Mouse (Mus musculus) hindbrain, postnatal 0 days (tissue): Measurements from ENCODE around the gene Hadh. TPM values are rescaled to one million over a fixed set of nuclear protein-coding genes. Genes with fewer than 3 reads are reported as not detected.

Experiments
- ATAC-seq: fragments of 200-750 bp; cut with Nextera tagmentation; 2 replicates; pipeline ENCODE4 v1.8.0; 2017; ENCODE audit warnings: mild to moderate bottlenecking, moderate TSS enrichment, moderate library complexity
- DNase-seq: peaks from one replicate; pipeline ENCODE4 v3.0.0-alpha.2; 2015; ENCODE audit warnings: low spot score
- H3K27ac ChIP-seq: fragments of 300-500 bp; sonication (generic); 2 replicates; pipeline ENCODE4 v1.5.1; 2014; ENCODE audit warnings: mild to moderate bottlenecking
- H3K27me3 ChIP-seq: fragments of 300-500 bp; sonication (generic); 2 replicates; pipeline ENCODE4 v1.6.1; 2014; ENCODE audit warnings: low read length, mixed read lengths; ENCODE audit not compliant: insufficient read depth
- H3K36me3 ChIP-seq: fragments of 300-500 bp; sonication (generic); 2 replicates; pipeline ENCODE4 v1.6.1; 2014; ENCODE audit warnings: low read length, mixed read lengths; ENCODE audit not compliant: insufficient read depth
- H3K4me1 ChIP-seq: fragments of 300-500 bp; sonication (generic); 2 replicates; pipeline ENCODE4 v1.6.1; 2014; ENCODE audit warnings: antibody characterized with exemption, low read length, mixed read lengths; ENCODE audit not compliant: insufficient read depth
- H3K4me2 ChIP-seq: fragments of 300-500 bp; sonication (generic); 2 replicates; pipeline ENCODE4 v1.6.1; 2014; ENCODE audit warnings: low read depth, mild to moderate bottlenecking, low read length, moderate library complexity, mixed read lengths
- H3K4me3 ChIP-seq: fragments of 300-500 bp; sonication (generic); 2 replicates; pipeline ENCODE4 v1.5.1; 2014; ENCODE audit warnings: low read length
- H3K9ac ChIP-seq: fragments of 300-500 bp; sonication (generic); replicated peaks from 2 replicates; pipeline ENCODE4 v1.6.1; 2014; ENCODE audit warnings: mild to moderate bottlenecking, low read length, moderate library complexity, mixed read lengths
- H3K9me3 ChIP-seq: fragments of 300-500 bp; sonication (generic); 2 replicates; pipeline ENCODE4 v1.6.1; 2016; ENCODE audit warnings: low read length, mixed read lengths
- CTCF ChIP-seq: IDR thresholded peaks from 2 replicates; pipeline ENCODE4 v1.5.1; 2016; ENCODE audit warnings: antibody characterized with exemption, control low read depth, low read depth
- WGBS: fragments of 180-500 bp; shearing (Covaris S2); extraction: QIAGEN DNeasy Blood & Tissue Kit; methylation state at CpG from one replicate; pipeline ENCODE4 v1.1.7; 2014; 5-methylcytosine and 5-hydroxymethylcytosine counted together
- polyA plus RNA-seq: library from polyadenylated mRNA; unstranded; fragments of >200 nt; fragmentation: Nextera tagmentation; extraction: Ambion mirVana; gene quantifications from 2 replicates; pipeline ENCODE4 v1.2.1, GENCODE M21; 2015
- total RNA-seq: library from RNA; depleted of rRNA; stranded (reverse); fragments of >200 nt; gene quantifications from 2 replicates; pipeline ENCODE4 v1.2.3, GENCODE M21; 2014

Hadh gene
- total and polyA plus RNA-seq, 2 experiments from 2014 or later: 25.0 to 46.3 TPM

DNA sequence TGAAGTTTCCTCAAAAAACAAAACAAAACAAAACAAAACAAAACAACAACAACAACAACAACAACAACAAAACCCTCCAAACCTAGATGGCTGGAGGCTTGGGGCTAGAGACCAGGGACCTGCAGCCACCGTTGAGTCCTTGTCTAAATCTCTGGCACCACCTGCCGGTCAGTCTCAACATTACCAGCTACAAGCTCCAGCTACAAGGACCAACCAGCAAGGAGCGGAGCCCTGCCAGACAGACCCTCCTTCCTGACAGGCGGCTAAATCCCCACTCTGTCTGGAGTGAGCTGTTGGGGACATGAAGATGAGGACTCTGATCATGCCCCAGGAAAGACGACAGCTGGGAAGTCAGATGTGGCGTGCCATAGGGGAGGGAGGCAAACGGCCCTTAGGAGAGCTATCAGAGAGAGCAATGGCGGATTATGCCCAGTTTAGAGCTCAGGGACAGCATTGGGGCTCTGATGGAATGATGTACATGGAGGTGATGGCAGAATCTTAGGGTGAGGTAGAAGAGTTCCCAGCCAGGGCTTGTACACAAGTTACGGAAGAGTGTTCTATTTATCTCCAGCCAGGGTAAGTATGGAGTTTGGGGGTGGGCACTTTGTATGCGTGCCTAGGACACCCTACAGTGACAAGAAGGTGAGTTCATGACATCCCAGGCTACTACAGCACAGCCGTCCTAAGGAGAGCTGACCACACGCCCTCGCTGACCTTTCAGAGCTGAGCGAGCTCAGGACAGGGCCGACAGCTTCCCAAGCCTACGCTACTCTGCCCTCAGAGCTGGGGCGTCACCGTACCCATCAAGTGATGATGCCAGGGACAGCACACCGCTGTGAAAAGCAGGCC, 33.9 kb downstream of the Hadh start:
- Histone ChIP-seq H3K36me3 (no peaks in the 10 kb centered on the region), H3K27me3 (no peaks in the 10 kb centered on the region), H3K4me3 (no peak overlapping the region), H3K9me3 (no peaks in the 10 kb centered on the region), H3K4me2 (0 out of 2 replicates have a peak overlapping the region, but pooled peaks have one; percentile 30), H3K4me1 (no peaks in the 10 kb centered on the region), H3K9ac (no peak overlapping the region), H3K27ac (no peak overlapping the region)
- TF ChIP-seq CTCF: peak; percentile 96
- 63% methylated on average over 19 of the region's 19 CpGs for WGBS
- peak; percentile 92 for ATAC-seq
- peak; percentile 94 for DNase-seq

DNA sequence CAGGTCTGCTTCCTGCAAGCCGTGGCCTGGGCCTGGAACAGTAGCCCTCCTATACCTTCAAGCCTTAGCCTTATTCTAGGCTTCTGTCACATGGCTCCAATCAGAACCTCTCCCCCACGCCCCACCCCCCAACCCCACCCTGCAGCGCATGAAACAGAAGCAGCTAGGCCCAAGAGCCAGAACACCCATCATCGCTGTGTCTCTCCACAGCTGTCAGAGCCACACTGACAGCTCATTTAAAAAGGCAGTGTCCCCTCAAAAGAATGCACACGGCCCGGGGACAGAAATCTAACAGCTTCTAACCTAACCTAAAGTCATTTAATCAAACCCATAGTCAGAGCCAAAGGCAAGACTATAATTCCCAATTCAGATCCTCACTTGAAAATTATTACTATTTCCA, 34.8 kb downstream of the Hadh start:
- no peaks in the 10 kb centered on the region for H3K9me3 ChIP-seq
- 87% methylated on average over 6 of the region's 6 CpGs for WGBS
- H3K4me1 ChIP-seq: no peaks in the 10 kb centered on the region
- no peaks in the 10 kb centered on the region for H3K27me3 ChIP-seq
- no peak overlapping the region for H3K9ac ChIP-seq
- H3K36me3 ChIP-seq: no peaks in the 10 kb centered on the region
- no peak overlapping the region for H3K4me3 ChIP-seq
- ATAC-seq (no peak), DNase-seq (no peak)
- no peak overlapping the region for H3K27ac ChIP-seq
- no peak for TF ChIP-seq CTCF
- no peak overlapping the region for H3K4me2 ChIP-seq

- ATAC-seq: no peak
These were observed 43.8 kb downstream of the Hadh start for GRCm38 (mm10) chr3:131228083-131228482.

DNA sequence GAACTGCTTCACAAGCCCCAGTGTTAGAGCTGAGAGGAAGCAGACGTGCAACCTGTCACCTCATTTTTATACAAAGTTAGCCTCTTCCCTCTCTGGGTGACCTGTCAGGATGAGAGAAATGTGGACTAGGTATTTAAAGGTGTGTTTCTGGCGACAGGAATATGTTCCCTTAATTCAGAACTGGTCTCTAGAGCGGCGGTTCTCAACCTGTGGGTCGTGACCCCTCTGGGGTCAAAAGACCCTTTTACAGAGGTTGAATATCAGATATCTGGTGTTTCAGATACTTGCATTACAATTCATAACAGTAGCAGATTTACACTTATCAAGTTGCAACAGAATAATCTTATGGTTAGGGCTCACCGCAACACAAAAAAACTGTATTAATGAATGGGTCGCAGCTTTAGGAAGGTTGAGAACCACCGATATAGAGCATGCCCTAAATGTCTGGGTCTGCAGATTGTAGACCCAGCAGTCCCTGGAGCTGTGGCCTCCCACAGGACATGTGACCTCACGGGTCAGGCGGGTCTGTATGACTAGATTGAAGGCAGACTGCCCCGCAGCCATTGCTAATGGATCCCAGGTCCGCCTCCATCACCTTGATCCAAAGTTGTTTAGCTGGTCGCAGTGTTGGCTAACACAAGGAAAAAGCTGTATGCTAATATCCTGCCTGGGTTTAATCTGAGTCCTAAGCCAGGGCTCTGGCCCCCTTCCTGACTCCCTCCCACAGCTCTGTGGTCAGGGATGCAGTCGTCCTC, 53.1 kb downstream of the Hadh start:
- ATAC-seq: no peak
- Histone ChIP-seq H3K27me3 (no peaks in the 10 kb centered on the region), H3K9ac (no peak overlapping the region), H3K4me3 (no peak overlapping the region), H3K27ac (no peak overlapping the region), H3K4me1 (no peaks in the 10 kb centered on the region), H3K36me3 (no peaks in the 10 kb centered on the region), H3K9me3 (no peaks in the 10 kb centered on the region), H3K4me2 (no peak overlapping the region)
- no peak for DNase-seq
- TF ChIP-seq CTCF: no peak
- WGBS: 90% methylated on average over 14 of the region's 14 CpGs

More at GRCm38 (mm10) chr3:131228083-131228482, 43.8 kb downstream of the Hadh start:
- no peaks in the 10 kb centered on the region for H3K4me1 ChIP-seq
- H3K27me3 ChIP-seq: no peaks in the 10 kb centered on the region
- H3K9me3 ChIP-seq: no peaks in the 10 kb centered on the region
- WGBS: 72% methylated on average over 6 of the region's 6 CpGs
- H3K27ac ChIP-seq: no peak overlapping the region
- no peak overlapping the region for H3K4me2 ChIP-seq
- no peak overlapping the region for H3K4me3 ChIP-seq
- H3K9ac ChIP-seq: no peak overlapping the region
- no peaks in the 10 kb centered on the region for H3K36me3 ChIP-seq
- peak; percentile 44; the same call in 1 of the 2 replicates for TF ChIP-seq CTCF
- no peak for DNase-seq

DNA sequence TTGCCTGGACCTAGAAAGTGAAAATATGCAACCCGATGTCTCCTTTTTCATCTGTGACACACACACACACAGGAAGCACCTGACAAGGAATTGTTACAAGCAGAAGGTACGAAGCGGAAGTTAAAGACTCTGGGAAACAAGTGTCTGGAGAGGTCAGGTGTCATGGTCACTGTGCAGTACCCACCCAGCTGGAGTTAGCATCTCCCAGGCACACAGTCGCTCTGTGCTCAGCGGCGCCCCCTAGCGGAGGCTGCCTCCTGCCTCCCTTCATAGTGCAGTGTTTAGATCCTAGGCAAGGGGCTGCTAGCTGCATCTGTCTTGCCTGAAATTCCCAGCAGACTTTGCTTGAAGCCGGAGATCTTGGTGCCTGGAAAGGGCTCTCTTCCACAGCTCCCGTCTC, 57.1 kb downstream of the Hadh start:
- Histone ChIP-seq H3K9me3 (no peaks in the 10 kb centered on the region), H3K27ac (no peak overlapping the region), H3K36me3 (no peaks in the 10 kb centered on the region), H3K4me3 (no peak overlapping the region), H3K4me1 (no peaks in the 10 kb centered on the region), H3K4me2 (no peak overlapping the region), H3K27me3 (no peaks in the 10 kb centered on the region), H3K9ac (no peak overlapping the region)
- 63% methylated on average over 9 of the region's 9 CpGs for WGBS
- DNase-seq (no peak), ATAC-seq (0 out of 2 replicates have a peak, but pooled peaks have one; percentile 18)
- peak; percentile 67 for TF ChIP-seq CTCF

DNA sequence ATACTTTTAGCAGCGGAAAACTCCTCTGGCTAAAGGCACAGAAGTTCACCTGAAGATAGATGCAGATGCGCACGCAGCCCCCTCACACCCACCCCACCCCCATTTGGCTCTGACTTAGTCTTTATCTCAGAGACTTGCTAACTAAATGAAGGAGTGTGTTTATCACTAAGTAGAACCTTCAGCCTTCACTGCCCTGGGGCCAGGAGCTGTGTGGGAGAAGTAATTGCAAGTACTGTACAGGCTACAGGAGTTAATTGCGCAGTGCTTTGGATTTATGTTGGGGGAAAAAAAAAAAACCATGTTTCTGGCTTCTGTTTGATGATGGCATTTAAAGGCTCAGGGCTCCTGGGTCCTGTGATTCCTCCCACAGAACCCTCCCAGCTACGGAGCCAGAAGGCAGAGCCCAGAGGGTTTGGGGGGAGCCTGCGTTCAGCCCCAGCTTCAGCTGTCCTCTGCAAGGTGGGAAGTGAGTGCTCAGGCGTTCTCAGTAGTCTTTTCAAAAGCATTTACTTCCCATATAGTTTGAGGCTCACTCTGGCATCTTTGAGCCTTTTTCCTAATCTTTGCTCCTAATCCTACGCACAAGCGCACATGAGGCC, 57.7 kb downstream of the Hadh start:
- WGBS: 85% methylated on average over 9 of the region's 9 CpGs
- Histone ChIP-seq H3K9ac (no peak overlapping the region), H3K4me3 (no peak overlapping the region), H3K9me3 (no peaks in the 10 kb centered on the region), H3K27me3 (no peaks in the 10 kb centered on the region), H3K4me2 (no peak overlapping the region), H3K36me3 (no peaks in the 10 kb centered on the region), H3K27ac (no peak overlapping the region), H3K4me1 (no peaks in the 10 kb centered on the region)
- TF ChIP-seq CTCF: no peak
- DNase-seq (no peak), ATAC-seq (no peak)
